Mouse (Mus musculus): Measurements from ENCODE around the gene Tapbp.

Tapbp gene

GRCm38 (mm10) chr17:33972691-33973090, 57.0 kb downstream of the Tapbp start:
- no peak for DNase-seq

DNA sequence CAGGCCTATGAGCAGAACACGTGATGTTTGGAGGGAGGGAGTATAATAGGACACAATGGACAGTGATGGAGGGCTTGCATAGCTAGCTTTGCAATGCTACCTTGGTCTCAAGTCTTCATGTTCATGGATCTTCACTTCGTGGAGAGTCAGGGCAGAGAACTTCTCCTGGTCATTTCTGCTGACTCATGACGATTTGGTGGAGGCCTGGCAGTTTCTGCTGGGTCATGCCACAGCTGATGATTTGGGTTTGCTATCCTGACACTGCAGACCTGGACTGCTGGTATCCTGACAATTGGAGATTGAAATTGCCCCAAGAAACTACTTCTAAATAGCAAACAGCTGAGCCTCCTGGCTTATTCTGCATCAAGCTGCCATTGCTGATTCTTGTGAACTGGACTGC, 57.9 kb downstream of the Tapbp start:
- DNase-seq = no peak

DNA sequence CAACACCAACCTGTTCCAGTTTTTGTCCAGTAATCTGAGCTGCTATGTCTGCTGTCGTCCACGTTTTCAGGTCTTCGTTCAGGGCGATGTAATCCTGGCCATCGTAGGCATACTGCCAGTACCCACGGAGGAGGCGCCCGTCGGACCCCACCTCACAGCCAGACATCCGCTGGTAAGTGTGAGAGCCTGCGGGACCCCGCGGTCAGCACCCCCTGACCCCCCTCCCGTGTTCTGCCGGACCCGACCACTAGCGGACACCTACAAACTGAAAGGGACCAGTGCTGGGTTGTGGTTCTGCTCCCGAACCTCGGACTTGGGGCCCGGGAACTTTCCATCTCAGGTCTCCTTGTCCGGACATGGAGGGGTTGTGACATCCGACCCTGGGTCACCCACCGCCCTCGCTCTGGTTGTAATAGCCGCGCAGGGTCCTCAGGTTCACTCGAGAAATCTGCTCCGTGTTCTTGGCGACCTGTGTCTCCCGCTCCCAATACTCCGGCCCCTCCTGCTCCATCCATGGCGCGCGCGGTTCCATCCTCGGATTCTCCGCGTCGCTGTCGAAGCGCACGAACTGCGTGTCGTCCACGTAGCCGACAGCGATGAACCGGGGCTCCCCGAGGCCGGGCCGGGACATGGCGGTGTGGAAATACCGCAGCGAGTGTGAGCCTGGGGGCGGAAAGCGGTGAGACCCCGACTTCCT, 62.3 kb downstream of the Tapbp start:
- no peak for DNase-seq

DNA sequence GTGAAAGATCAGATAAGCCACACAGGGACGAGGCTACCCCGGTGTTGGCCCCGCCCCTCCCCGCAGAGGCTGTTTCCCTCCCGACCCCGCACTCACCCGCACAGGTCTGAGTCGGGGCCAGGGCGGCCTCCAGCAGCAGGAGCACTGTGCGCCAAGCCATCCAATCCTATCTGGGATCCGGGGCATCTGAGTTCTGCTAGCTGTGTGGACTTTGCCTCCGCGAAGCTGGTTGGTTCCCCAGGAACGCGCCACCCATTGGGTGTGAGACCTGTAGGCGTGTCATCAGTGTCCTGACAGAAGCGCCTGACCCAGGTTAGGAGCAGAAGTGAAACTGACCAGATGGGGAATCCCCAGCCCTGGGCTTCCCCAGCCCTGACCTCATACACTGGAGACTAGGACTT, 62.9 kb downstream of the Tapbp start:
- peak; percentile 56 for DNase-seq
